Mouse (Mus musculus) olfactory bulb, adult 2 months (tissue): ENCODE results near the gene Dtwd1.

Experiments used
- CTCF ChIP-seq: fragments of 200-500 bp; IDR thresholded peaks from 2 replicates; pipeline ENCODE4 v1.5.1; 2012; ENCODE audit warnings: low read depth, mild to moderate bottlenecking, low read length, moderate library complexity; ENCODE audit not compliant: insufficient read depth
- POLR2A ChIP-seq: fragments of 200-500 bp; IDR thresholded peaks from 2 replicates; pipeline ENCODE4 v1.6.1; 2012; ENCODE audit warnings: mild to moderate bottlenecking, low read depth, low read length, moderate library complexity; ENCODE audit not compliant: insufficient read depth

DNA sequence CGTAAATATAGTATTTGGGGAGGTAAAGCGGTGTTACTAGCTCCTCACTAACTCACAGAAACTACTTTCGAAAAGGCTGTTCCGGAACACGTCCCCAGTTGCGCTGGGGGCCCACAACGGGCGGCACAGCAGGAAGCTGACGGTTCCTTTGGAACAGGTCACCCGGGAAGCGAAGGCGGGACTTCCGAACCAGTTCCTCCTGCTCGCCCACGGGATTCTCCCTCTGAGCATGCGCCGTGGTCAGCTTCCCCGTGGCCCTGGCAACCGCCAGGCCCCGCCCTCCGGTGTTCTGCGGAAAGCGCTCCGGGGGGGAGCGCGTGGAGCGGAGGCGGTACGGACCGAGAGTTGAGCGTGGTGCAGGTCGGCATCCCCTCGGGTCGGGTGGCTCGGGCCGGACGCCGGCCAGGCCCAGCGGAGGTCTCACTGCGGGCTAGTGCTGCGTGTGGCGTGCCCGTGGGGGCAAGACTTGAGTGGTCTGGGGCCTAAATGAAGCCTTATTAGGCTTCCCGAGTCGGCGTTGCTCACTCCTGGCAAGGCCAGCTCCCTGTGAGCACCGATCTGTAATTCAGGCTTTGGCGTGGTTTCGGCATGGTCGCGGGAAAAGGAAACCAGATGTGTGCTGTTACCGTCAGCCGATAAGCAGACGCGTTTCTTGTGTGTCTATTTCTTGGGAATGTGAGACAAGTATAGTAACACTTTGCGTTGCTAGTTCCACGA lies at the start of gene Dtwd1, which contains the start of gene Fam227b:
- TF ChIP-seq CTCF: no peak
- peak; percentile 85 for TF ChIP-seq POLR2A
